Mouse (Mus musculus) megakaryocyte, adult 5-6 weeks (primary cell): Measurements from ENCODE around the gene Cdkn2c. TPM values are rescaled to one million over a fixed set of nuclear protein-coding genes. Genes with fewer than 3 reads are reported as not detected.
A peak's percentile ranks its signal among the peaks of the same experiment; 100 is the strongest.
"Not testable (repeated sequence)": the region's sequence is repeated elsewhere in the genome, so short reads cannot be mapped to it uniquely, and the experiment has no call there.

Source experiments
- ATAC-seq: 2 replicates; pipeline ENCODE4 v1.8.0; 2016; ENCODE audit warnings: mild to moderate bottlenecking, inconsistent platforms; ENCODE audit not compliant: poor library complexity, severe bottlenecking
- total RNA-seq, 2 experiments: library from RNA; stranded (forward) in 1 of 2; stranded (reverse) in 1 of 2; fragments of 153-499, 151-499 nt in 1 of 2; fragments of 221-1000, 200-1000 nt in 1 of 2; gene quantifications; 2 replicates each; pipeline versions ENCODE4 v1.2.3 to v1.2.4; 2015 to 2017

The Cdkn2c gene
- 97.2 and 122 TPM in 2 replicates for total RNA-seq (2015)
- 93.9 and 102 TPM in 2 replicates for total RNA-seq (2017)

- peak; percentile 77 for ATAC-seq
Measured at GRCm38 (mm10) chr4:109666461-109667269, at the start of gene Cdkn2c. Gene Cdkn2c, minus strand, starts transcription at chr4:109667189.

- no peak for ATAC-seq
Measured at GRCm38 (mm10) chr4:109705349-109705748, 38.4 kb upstream of the Cdkn2c start.

GRCm38 (mm10) chr4:109703568-109703967, 36.6 kb upstream of the Cdkn2c start:
- peak; percentile 69 for ATAC-seq

GRCm38 (mm10) chr4:109700727-109701126, 33.7 kb upstream of the Cdkn2c start:
- ATAC-seq, result not testable (repeated sequence)

- ATAC-seq, result no peak
Measured at GRCm38 (mm10) chr4:109692674-109693073, 25.7 kb upstream of the Cdkn2c start.

- no peak for ATAC-seq
Measured at GRCm38 (mm10) chr4:109683561-109683960, 16.6 kb upstream of the Cdkn2c start.

- ATAC-seq, result no peak
Measured at GRCm38 (mm10) chr4:109677221-109677620, 10.2 kb upstream of the Cdkn2c start.

GRCm38 (mm10) chr4:109676218-109677215, 9.5 kb upstream of the Cdkn2c start, which contains the start of gene Faf1:
Gene Faf1, plus strand, starts transcription at chr4:109676588.
- ATAC-seq, result peak; percentile 99

- ATAC-seq, result no peak
Measured at GRCm38 (mm10) chr4:109674097-109674496, 7.1 kb upstream of the Cdkn2c start.

- ATAC-seq, result no peak
Measured at GRCm38 (mm10) chr4:109671941-109672340, 5.0 kb upstream of the Cdkn2c start.

GRCm38 (mm10) chr4:109670213-109670612, 3.2 kb upstream of the Cdkn2c start:
- ATAC-seq, result no peak

GRCm38 (mm10) chr4:109667518-109667917, 529 bp upstream of the Cdkn2c start:
- no peak for ATAC-seq

GRCm38 (mm10) chr4:109665982-109666460, 968 bp downstream of the Cdkn2c start:
- peak; percentile 49 for ATAC-seq

GRCm38 (mm10) chr4:109665101-109665981, 1.6 kb downstream of the Cdkn2c start:
- ATAC-seq, result peak; percentile 50

- ATAC-seq, result no peak
Measured at GRCm38 (mm10) chr4:109664091-109664490, 2.9 kb downstream of the Cdkn2c start.

- no peak for ATAC-seq
Measured at GRCm38 (mm10) chr4:109662271-109662670, 4.7 kb downstream of the Cdkn2c start.

GRCm38 (mm10) chr4:109661183-109661582, 5.8 kb downstream of the Cdkn2c start:
- ATAC-seq, result no peak

GRCm38 (mm10) chr4:109660568-109660967, 6.4 kb downstream of the Cdkn2c start:
- no peak for ATAC-seq

GRCm38 (mm10) chr4:109659571-109659970, 7.4 kb downstream of the Cdkn2c start:
- ATAC-seq, result no peak

GRCm38 (mm10) chr4:109658826-109659225, 8.2 kb downstream of the Cdkn2c start:
- ATAC-seq, result no peak
